Mouse (Mus musculus): ENCODE measurements around the gene Epha10.

DNA sequence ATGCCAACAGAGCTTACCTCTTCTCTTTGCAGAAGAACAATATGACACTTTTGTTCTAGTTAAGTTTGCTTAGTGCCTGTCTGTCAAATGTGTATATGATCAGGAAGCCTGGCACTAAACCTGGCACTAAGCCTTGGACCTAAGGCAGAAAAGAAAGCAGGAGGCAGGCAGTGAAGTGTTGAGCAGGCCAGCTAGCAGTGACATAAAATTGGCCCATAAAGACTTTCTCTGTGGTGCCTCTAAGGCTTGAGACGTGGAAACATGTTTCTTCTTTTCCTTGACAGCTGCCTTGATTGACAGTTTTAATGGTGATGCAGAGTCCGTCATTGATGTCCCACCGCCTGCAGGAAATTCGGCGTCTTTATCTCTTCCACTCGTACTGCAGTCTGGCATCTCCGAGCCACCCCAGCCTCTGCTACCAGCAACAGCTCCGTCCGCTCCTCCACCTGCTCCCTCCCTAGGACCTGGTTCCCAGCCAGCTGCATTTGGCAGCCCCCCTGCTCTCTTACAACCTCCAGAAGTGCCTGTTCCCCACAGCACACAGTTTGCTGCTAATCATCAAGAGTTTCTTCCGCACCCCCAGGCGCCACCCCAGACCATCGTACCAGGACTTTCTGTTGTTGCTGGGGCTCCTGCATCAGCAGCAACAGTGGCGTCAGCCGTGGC is 42.5 kb upstream of the Epha10 start:
- TF ChIP-seq CTCF (IDR thresholded peaks at IDR 0.05): no peak
- no peak for TF ChIP-seq EP300 (IDR thresholded peaks at IDR 0.05)
